Mouse (Mus musculus): Measurements from ENCODE around the gene 1700016C15Rik.

The 1700016C15Rik gene

GRCm38 (mm10) chr1:177729043-177730024 lies at the start of gene 1700016C15Rik:
Gene 1700016C15Rik (plus strand): TSS chr1:177729814.
- no peak for DNase-seq (ENCODE audit: low spot score)

- no peak for DNase-seq (ENCODE audit: low spot score)
Measured at GRCm38 (mm10) chr1:177681239-177681638, 48.4 kb upstream of the 1700016C15Rik start.

GRCm38 (mm10) chr1:177683931-177684836 lies 45.4 kb upstream of the 1700016C15Rik start:
- no peak for DNase-seq (ENCODE audit: low spot score)

GRCm38 (mm10) chr1:177684901-177685300 lies 44.7 kb upstream of the 1700016C15Rik start:
- DNase-seq (ENCODE audit: low spot score), result no peak

GRCm38 (mm10) chr1:177686137-177686536 lies 43.5 kb upstream of the 1700016C15Rik start:
- DNase-seq (ENCODE audit: low spot score), result no peak

- no peak for DNase-seq (ENCODE audit: low spot score)
Measured at GRCm38 (mm10) chr1:177686982-177687381, 42.6 kb upstream of the 1700016C15Rik start.

- DNase-seq (ENCODE audit: low spot score), result no peak
Measured at GRCm38 (mm10) chr1:177692491-177692890, 37.1 kb upstream of the 1700016C15Rik start.

- peak; percentile 32 for DNase-seq (ENCODE audit: low spot score)
Measured at GRCm38 (mm10) chr1:177693486-177694252, 35.9 kb upstream of the 1700016C15Rik start.

- DNase-seq (ENCODE audit: low spot score), result no peak
Measured at GRCm38 (mm10) chr1:177700560-177700959, 29.1 kb upstream of the 1700016C15Rik start.

- DNase-seq (ENCODE audit: low spot score), result peak; percentile 81
Measured at GRCm38 (mm10) chr1:177702481-177703146, 27.0 kb upstream of the 1700016C15Rik start.

GRCm38 (mm10) chr1:177703147-177703807 lies 26.3 kb upstream of the 1700016C15Rik start:
- no peak for DNase-seq (ENCODE audit: low spot score)

- no peak for DNase-seq (ENCODE audit: low spot score)
Measured at GRCm38 (mm10) chr1:177705204-177705603, 24.4 kb upstream of the 1700016C15Rik start.

- no peak for DNase-seq (ENCODE audit: low spot score)
Measured at GRCm38 (mm10) chr1:177707571-177707970, 22.0 kb upstream of the 1700016C15Rik start.

GRCm38 (mm10) chr1:177708583-177709055 lies 21.0 kb upstream of the 1700016C15Rik start:
- peak; percentile 64 for DNase-seq (ENCODE audit: low spot score)

GRCm38 (mm10) chr1:177711000-177711399 lies 18.6 kb upstream of the 1700016C15Rik start:
- no peak for DNase-seq (ENCODE audit: low spot score)

GRCm38 (mm10) chr1:177711418-177711817 lies 18.2 kb upstream of the 1700016C15Rik start:
- DNase-seq (ENCODE audit: low spot score), result no peak

GRCm38 (mm10) chr1:177713635-177714396 lies 15.8 kb upstream of the 1700016C15Rik start:
- no peak for DNase-seq (ENCODE audit: low spot score)

- no peak for DNase-seq (ENCODE audit: low spot score)
Measured at GRCm38 (mm10) chr1:177714397-177715012, 15.1 kb upstream of the 1700016C15Rik start.

GRCm38 (mm10) chr1:177716448-177716847 lies 13.2 kb upstream of the 1700016C15Rik start:
- DNase-seq (ENCODE audit: low spot score), result no peak
